Mouse (Mus musculus) embryonic stem cell, embryonic (primary cell): ENCODE data around the gene Fcnb.

Experiments
- CTCF ChIA-PET, 4 experiments: fragments of 300-600 bp in 2 of 4; fragments of 350-600 bp in 2 of 4; sonication (Branson Sonifier 250); formaldehyde crosslinking; loops; one replicate each; lab custom pipeline; 2022; ENCODE audit warnings: inconsistent platforms in 2 of 4; lab: Charles Lee
- POLR2A ChIA-PET, 4 experiments: fragments of 300-600 bp in 2 of 4; fragments of 350-600 bp in 2 of 4; sonication (Branson Sonifier 250); formaldehyde crosslinking; loops; one replicate each; lab custom pipeline; 2022; ENCODE audit warnings: antibody characterized with exemption in 4 of 4, inconsistent platforms in 1 of 4; lab: Charles Lee

The Fcnb gene

DNA sequence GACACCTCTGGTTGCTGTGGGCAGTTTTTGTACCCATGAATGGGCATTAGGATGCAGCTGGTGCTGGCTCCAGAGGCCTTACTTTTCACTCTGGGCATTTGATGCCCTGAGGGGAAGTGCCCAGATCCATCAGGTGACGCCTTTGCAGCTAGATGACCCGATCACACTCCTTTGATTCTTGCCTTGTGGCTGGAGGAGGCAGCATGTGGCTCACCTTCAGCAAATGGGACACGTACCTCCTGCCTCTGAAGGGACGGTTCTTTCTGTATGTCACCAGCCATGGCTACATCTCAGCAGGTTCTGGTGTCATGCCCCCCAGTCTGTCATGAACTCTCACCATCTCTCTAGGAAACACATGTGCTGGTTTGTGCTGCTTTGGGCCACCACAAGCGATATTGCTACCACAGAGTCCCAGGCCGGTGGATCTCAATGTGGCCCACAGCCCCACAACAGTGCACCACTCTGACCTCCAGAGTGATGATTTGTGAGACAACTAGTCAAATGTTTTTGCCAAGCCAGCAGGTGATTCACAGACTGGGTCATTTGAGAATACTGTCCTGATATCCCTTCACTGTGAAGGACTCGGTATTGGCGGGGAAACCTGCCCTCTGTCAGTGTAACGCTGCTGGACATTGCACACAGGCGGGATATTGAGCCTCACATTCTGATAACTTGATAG is 44.9 kb downstream of the Fcnb start:
- CTCF ChIA-PET, result no interaction called here
- POLR2A ChIA-PET, result no interaction called here

DNA sequence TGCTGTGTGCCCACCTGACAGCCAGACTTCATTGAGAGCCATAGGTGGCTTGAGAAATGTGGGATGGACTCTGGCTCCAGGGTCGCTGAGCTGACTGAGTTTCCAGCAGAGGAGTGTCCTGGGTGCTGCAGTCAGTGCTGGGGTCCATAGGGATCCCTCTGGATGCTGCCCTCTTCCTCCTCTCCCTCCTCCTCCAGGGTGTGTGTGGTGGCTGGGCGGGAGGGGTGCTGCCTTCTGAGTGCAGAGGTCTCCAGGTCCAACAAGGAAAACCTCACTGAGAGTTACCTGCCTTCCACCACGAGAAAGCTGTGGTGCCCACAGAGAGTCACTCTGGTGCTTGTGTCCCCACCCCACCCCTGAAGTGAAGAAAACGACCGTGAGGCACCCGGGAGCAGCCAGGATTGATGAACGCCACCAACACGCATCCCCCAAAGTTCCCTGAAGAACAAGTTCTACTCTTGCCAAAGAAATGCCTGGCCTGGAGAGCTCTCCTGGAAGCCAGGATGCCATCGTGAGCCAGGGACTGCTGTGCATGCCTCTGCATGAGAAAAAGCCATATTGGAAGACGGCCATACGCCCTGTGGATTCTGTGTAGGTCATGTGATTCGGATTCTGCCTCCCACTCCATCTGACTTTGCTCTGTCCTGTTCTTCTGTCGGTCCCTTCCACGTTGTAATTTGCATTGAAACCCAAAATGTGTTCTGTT is 46.1 kb downstream of the Fcnb start:
- CTCF ChIA-PET, result interaction anchor here in 2 of 4 experiments (0.6 kb wide), 2 partner anchors 322 to 1204 kb away, joined by 3 to 4 read pairs; no protein-coding TSS in a partner anchor
- POLR2A ChIA-PET, result no interaction called here

DNA sequence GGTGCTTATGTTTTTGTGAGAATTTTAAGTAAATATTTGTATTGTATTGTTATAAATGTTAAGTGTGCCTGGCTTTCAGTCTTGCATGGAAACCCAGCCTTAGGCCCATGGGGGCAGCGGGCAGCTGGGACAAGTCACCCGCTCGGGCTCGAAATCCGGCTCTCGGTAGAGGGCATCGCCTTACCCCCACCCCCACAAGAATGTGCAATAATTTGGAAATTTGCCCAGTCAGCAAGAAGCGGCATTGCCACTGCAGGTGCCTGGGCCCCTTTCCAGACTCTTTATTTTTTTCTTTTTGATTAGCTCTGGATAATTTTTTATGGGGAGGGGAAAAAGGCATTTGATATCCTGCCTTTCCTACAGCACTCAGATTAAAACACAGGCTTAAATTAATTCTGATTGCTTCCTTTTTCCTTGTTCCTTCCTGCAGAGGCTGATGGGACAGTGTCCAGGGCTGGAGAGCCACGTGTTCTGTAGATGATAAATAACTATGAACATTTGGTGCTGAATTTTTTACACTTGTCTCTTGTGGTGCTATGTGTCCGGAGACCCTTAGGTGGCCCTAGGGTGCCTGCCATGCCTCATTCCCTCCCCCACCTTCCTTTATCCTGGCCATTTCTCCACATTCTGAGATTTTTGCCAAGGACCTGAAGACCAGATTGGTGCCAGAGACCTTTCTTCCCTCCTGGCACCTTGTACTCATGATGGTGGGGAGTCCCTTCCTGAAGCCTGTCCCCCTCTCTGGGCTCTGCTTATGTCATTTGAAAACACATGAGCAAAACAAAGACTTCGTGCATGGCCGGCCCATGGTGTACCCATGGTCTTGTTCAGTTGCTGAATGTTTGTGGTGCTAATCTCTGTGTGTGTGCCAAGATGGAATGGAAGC is 46.9 kb downstream of the Fcnb start:
- CTCF ChIA-PET, result interaction anchor here in 3 of 4 experiments (0.6 to 0.7 kb wide), 3 partner anchors 62 to 1203 kb away, joined by 3 to 4 read pairs (median 4); no protein-coding TSS in a partner anchor
- POLR2A ChIA-PET, result interaction anchor here in 1 of 4 experiments (0.6 kb wide), 1 partner anchor 406 kb away, joined by 3 read pairs; no protein-coding TSS in a partner anchor

DNA sequence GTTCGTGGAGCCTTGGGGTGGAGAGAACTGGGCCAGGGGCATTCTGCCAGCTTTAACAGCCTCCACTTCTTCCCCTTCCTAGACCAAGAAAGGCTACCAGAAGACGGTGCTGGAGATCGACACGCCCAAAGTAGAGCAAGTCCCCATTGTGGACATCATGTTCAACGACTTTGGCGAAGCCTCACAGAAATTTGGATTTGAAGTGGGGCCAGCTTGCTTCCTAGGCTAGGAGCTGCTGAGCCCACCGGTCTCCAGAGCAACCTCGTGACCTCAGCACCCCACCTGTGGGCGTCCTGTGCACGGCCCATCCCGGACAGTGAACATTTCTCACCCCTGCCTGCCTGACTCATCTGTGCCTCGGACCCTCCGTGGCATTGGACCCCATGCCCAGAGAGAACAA is 47.9 kb downstream of the Fcnb start:
- CTCF ChIA-PET, result interaction anchor here in 1 of 4 experiments (0.6 kb wide), 1 partner anchor 77 kb away, joined by 3 read pairs; no protein-coding TSS in a partner anchor
- POLR2A ChIA-PET, result no interaction called here

DNA sequence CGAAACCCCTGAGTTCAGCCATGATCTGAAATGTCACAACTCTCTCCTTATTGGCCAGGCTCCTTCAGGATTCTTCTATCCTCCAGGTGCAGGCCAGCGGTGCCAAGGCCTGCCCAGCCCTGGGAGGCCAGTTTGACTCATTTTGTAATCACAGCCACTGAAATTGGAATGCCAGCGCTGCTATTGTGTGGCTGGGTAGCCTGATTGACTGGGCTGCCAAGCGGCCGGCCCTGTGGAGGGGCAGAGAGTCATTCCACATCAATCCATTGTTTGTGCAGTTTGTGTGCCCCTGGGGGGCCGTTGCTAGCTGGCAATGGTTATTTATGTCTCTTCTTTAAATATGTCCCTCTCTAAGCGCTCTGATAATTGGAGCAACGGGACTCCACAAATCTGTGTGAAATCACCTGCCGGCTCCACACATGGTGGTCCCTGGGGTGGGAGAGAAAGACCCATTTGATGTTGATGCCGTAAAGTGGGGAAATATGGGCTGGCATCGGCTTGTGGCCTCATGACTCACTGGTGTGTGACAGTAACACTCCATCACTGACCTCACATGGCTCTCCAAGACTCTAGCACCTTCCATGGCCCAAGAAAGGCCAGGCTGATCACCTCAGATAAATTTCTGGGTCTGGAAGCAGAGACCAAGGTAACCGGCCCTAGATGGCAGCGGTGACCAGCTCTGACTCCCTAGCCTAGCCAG is 50.5 kb downstream of the Fcnb start:
- CTCF ChIA-PET, result no interaction called here
- POLR2A ChIA-PET, result interaction anchor here in 1 of 4 experiments (0.9 kb wide), 1 partner anchor 93 kb away, joined by 6 read pairs; no protein-coding TSS in a partner anchor

DNA sequence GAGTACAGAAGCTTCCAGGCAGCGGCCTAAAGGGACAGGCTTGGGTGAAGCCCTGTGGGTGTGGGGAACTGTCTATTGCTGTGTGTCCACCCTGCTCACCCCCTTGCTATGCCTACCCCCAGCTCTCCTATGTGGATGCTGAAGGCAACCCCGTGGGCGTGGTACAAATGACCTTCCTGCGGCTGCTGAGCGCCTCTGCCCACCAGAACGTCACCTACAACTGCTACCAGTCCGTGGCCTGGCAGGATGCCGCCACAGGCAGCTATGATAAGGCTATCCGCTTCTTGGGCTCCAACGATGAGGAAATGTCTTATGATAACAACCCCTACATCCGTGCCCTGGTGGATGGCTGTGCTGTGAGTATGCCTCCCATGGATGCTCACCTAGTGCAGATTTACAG is 52.2 kb downstream of the Fcnb start:
- CTCF ChIA-PET, result no interaction called here
- POLR2A ChIA-PET, result no interaction called here

DNA sequence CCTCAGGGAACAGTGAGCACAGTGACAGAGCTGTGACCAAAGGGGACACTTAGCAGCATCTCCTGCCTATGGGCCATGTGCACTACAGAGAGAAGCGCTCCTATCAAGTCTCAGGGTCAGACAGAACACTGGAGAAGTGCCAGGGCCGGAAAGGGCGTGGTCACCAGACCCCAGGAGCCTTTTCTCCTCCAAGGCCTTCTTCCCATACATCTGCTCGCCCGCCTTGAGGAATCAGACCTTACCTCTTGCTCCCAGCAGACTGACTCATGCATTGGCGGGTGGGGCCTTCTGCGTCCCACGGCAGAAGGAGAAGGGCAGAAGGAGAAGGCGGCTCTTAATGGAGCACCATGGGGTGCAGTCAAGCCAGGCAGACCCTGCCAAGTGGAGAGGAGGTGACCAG is 52.8 kb downstream of the Fcnb start:
- ChIA-PET CTCF (no interaction called here), POLR2A (no interaction called here)
